Comparison of ENCODE assay signal across 15 mouse cellular contexts in the genomic region with DNA sequence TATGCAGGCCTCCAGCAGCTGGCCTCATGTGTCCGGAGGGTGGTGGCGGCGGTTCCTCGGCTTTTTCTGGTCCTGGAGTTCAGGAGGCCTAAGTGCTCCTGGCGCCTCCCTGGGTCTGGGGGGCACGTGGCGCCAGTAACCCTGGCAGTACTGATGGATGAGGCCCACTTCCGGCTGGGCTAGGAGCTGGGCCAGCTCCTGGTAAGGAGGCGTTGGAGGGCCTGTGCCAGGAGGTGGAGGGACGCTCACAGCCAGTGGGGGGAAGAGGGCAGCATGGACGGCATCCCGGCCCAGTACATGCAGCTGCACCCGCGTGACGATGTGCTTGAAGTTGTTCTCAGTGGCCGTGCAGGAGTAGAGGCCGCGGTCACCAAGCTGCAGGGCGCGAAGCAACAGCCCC. TPM values are rescaled to one million over a fixed set of nuclear protein-coding genes. Genes with fewer than 3 reads are reported as not detected.
"Had no signal": no experiment of that assay in that cellular context is flagged by ENCODE, and none has a peak within 500 bp of the region (broad histone marks: within the 10 kb centered on the region; RNA-seq: fewer than 3 reads in every experiment).

No protein-coding gene starts in this region.

- H3K4me2 ChIP-seq: limb, embryonic 13.5 days; neural tube, embryonic 13.5 days had no signal

- H3K9me3 ChIP-seq: limb, embryonic 13.5 days; midbrain, embryonic 10.5 days; neural tube, embryonic 13.5 days had no signal

- H3K9ac ChIP-seq: liver, embryonic 14.5 days; neural tube, embryonic 13.5 days had no signal

- H3K4me3 ChIP-seq: limb, embryonic 13.5 days; midbrain, embryonic 10.5 days; neural tube, embryonic 13.5 days had no signal

- ATAC-seq: hindbrain, postnatal 0 days; midbrain, embryonic 16.5 days had no signal

- DNase-seq: kidney, adult 8-10 months; kidney, postnatal 14 days; layer of hippocampus, adult 9-11 months; layer of hippocampus, postnatal 36 days; retina, postnatal 1 day; right cerebral cortex, postnatal 4 days; spleen, adult 18-20 months; thymus, postnatal 36 days had no signal

- H3K4me1 ChIP-seq: limb, embryonic 13.5 days had no signal

- H3K27ac ChIP-seq: hindbrain, postnatal 0 days; limb, embryonic 13.5 days; liver, embryonic 14.5 days; midbrain, embryonic 10.5 days; neural tube, embryonic 13.5 days had no signal

RNA-seq across cellular contexts. Expression of gene Gnat1, which starts 2.9 kb away (rescaled TPM):
- total RNA-seq: layer of hippocampus, adult 18-20 months; layer of hippocampus, postnatal 36 days had no signal
